Mouse (Mus musculus): ENCODE data around the gene Cdc6. TPM values are rescaled to one million over a fixed set of nuclear protein-coding genes. Genes with fewer than 3 reads are reported as not detected.
A peak's percentile ranks its signal among the peaks of the same experiment; 100 is the strongest.

Gene Cdc6
- polyA plus RNA-seq, 1 experiment from 2014 or later, result 47.0 TPM

- H3K9me3 ChIP-seq (ENCODE audit: low read depth, low read length), result no peaks in the 10 kb centered on the region
- H3K4me2 ChIP-seq, result peak overlapping the region; percentile 94
- H3K4me3 ChIP-seq (ENCODE audit: low read depth, low read length), result peak overlapping the region; percentile 76
- no peaks in the 10 kb centered on the region; the same call in 1 of the 2 replicates for H3K36me3 ChIP-seq (ENCODE audit: insufficient read depth)
- WGBS, result 14% methylated on average over 3 of the region's 3 CpGs
- peak overlapping the region; percentile 44 for H3K9ac ChIP-seq
- no peak for ATAC-seq (ENCODE audit: insufficient read depth)
- H3K27ac ChIP-seq (ENCODE audit: low read depth), result peak overlapping the region; percentile 99
- no peaks in the 10 kb centered on the region for H3K27me3 ChIP-seq (ENCODE audit: insufficient read depth, low read length)
- peaks cover 82% of the 10 kb centered on the region for H3K4me1 ChIP-seq (ENCODE audit: insufficient read depth)
- DNase-seq, result no peak
- TF ChIP-seq CTCF (IDR thresholded peaks at IDR 0.05; ENCODE audit: low read depth), result no peak
Observed at GRCm38 (mm10) chr11:98940776-98941175, 33.2 kb downstream of the Cdc6 start.

- Histone ChIP-seq H3K9me3 (ENCODE audit: low read depth, low read length) (no peaks in the 10 kb centered on the region), H3K4me1 (ENCODE audit: insufficient read depth) (peaks cover 81% of the 10 kb centered on the region), H3K27me3 (ENCODE audit: insufficient read depth, low read length) (no peaks in the 10 kb centered on the region), H3K4me3 (ENCODE audit: low read depth, low read length) (peak overlapping the region; percentile 76), H3K27ac (ENCODE audit: low read depth) (peak overlapping the region; percentile 99), H3K4me2 (peak overlapping the region; percentile 94), H3K9ac (peak overlapping the region; percentile 51), H3K36me3 (ENCODE audit: insufficient read depth) (no peaks in the 10 kb centered on the region; the same call in 1 of the 2 replicates)
- ATAC-seq (ENCODE audit: insufficient read depth) (no peak; the same call in 1 of the 2 replicates), DNase-seq (peak; percentile 81)
- 2% methylated on average over 12 of the region's 12 CpGs for WGBS
- TF ChIP-seq CTCF (IDR thresholded peaks at IDR 0.05; ENCODE audit: low read depth), result no peak
Observed at GRCm38 (mm10) chr11:98941341-98941825, 33.8 kb downstream of the Cdc6 start.

DNA sequence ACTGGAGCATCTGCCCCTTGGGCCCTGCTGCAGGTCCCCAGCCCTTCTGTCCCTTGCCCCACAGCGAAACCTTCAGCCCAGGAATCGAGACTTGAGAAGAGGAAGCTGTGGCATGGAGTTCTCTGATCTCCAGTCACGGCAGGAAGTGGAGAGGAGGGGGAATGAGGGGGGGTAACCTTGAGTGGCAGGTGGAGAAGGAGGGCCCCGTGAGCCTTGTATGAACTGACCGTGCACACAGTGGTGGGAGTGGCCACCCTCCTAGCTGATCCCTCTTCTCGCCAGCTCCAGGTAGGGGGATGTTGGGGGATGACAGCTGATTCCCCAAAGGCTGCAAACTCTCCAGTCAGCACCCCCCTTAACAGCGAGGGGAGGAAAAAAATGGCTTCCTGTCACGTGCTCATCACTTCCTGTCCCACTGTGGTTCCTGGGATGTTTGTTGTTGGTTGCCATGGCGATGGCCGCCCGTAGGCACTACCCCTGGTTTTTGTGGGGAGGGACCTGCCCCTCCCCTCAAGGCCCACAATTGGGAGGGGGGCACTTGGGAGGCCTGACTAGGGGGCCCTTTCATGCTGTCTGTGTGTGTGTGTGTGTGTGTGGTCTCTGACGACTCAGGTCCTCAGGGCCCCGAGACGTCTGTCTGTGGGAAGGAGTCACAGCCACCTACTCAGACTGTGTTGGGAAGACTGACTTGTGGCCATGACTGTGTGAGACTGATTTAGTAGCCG, 34.4 kb downstream of the Cdc6 start:
- Histone ChIP-seq H3K9me3 (ENCODE audit: low read depth, low read length) (no peaks in the 10 kb centered on the region), H3K9ac (peak overlapping the region; percentile 51), H3K36me3 (ENCODE audit: insufficient read depth) (no peaks in the 10 kb centered on the region; the same call in 1 of the 2 replicates), H3K27ac (ENCODE audit: low read depth) (peak overlapping the region; percentile 99), H3K4me2 (peak overlapping the region; percentile 94), H3K4me3 (ENCODE audit: low read depth, low read length) (peak overlapping the region; percentile 76), H3K27me3 (ENCODE audit: insufficient read depth, low read length) (no peaks in the 10 kb centered on the region), H3K4me1 (ENCODE audit: insufficient read depth) (peaks cover 77% of the 10 kb centered on the region)
- ATAC-seq (ENCODE audit: insufficient read depth) (peak; percentile 13), DNase-seq (peak; percentile 90)
- WGBS, result 3% methylated on average over 15 of the region's 15 CpGs
- no peak for TF ChIP-seq CTCF (IDR thresholded peaks at IDR 0.05; ENCODE audit: low read depth)

- no peaks in the 10 kb centered on the region; the same call in 1 of the 2 replicates for H3K36me3 ChIP-seq (ENCODE audit: insufficient read depth)
- ATAC-seq (ENCODE audit: insufficient read depth) (peak; percentile 3; the same call in 1 of the 2 replicates), DNase-seq (no peak)
- H3K4me2 ChIP-seq, result peak overlapping the region; percentile 94
- H3K4me3 ChIP-seq (ENCODE audit: low read depth, low read length), result peak overlapping the region; percentile 76
- peak overlapping the region; percentile 20; the same call in 1 of the 2 replicates for H3K9ac ChIP-seq
- H3K4me1 ChIP-seq (ENCODE audit: insufficient read depth), result peaks cover 77% of the 10 kb centered on the region
- no peaks in the 10 kb centered on the region for H3K27me3 ChIP-seq (ENCODE audit: insufficient read depth, low read length)
- WGBS, result 30% methylated on average over 3 of the region's 3 CpGs
- no peak for TF ChIP-seq CTCF (IDR thresholded peaks at IDR 0.05; ENCODE audit: low read depth)
- H3K27ac ChIP-seq (ENCODE audit: low read depth), result peak overlapping the region; percentile 99
- no peaks in the 10 kb centered on the region for H3K9me3 ChIP-seq (ENCODE audit: low read depth, low read length)
Observed at GRCm38 (mm10) chr11:98942555-98942922, 34.9 kb downstream of the Cdc6 start.

GRCm38 (mm10) chr11:98942923-98943641, 35.5 kb downstream of the Cdc6 start:
- ATAC-seq (ENCODE audit: insufficient read depth) (peak; percentile 39), DNase-seq (peak; percentile 90)
- Histone ChIP-seq H3K9ac (peak overlapping the region; percentile 20; the same call in 1 of the 2 replicates), H3K36me3 (ENCODE audit: insufficient read depth) (no peaks in the 10 kb centered on the region; the same call in 1 of the 2 replicates), H3K27me3 (ENCODE audit: insufficient read depth, low read length) (no peaks in the 10 kb centered on the region), H3K4me3 (ENCODE audit: low read depth, low read length) (no peak overlapping the region; the same call in 1 of the 2 replicates), H3K4me2 (peak overlapping the region; percentile 94), H3K27ac (ENCODE audit: low read depth) (peak overlapping the region; percentile 99), H3K4me1 (ENCODE audit: insufficient read depth) (peaks cover 77% of the 10 kb centered on the region), H3K9me3 (ENCODE audit: low read depth, low read length) (no peaks in the 10 kb centered on the region)
- no peak for TF ChIP-seq CTCF (IDR thresholded peaks at IDR 0.05; ENCODE audit: low read depth)
- WGBS, result 38% methylated on average over 8 of the region's 8 CpGs

DNA sequence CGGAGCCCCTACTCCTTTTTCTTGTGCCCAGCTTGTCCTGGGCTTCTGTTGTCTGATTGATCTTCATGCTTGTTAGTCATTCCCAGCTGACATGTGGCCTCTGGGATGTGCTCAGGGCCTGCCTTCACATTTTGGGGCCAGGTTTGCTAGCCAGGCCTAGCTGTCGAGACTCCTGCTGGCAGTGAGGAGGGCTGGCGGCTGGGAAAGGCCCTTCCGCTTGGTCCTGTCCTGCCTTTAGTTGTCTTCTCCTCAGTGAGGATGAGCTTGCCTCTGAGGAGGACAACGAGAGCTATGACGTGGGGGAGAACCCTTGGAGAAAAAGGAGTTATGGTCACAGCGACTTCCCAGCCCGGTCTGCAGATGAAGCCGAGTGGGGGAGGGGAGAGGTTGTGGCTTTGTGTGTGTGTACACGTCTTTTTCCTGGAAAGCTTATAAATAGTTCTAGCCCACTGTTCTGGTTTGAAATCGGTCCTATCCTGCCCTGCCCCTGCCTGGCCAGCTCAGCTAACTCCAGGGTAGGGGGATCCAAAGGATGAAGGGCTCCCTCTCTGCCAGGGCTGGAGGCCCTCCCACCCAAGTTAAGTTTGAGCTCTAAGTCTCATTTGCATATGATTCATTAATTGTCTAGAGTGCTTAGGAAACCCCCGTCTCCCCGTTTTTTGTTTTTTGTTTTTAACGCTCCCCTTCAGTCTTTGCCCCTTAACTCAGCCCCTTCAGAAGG, 36.3 kb downstream of the Cdc6 start:
- no peaks in the 10 kb centered on the region for H3K9me3 ChIP-seq (ENCODE audit: low read depth, low read length)
- ATAC-seq (ENCODE audit: insufficient read depth), result no peak
- H3K4me1 ChIP-seq (ENCODE audit: insufficient read depth), result peaks cover 71% of the 10 kb centered on the region
- H3K36me3 ChIP-seq (ENCODE audit: insufficient read depth), result no peaks in the 10 kb centered on the region; the same call in 1 of the 2 replicates
- TF ChIP-seq CTCF (IDR thresholded peaks at IDR 0.05; ENCODE audit: low read depth), result no peak
- H3K4me2 ChIP-seq, result peak overlapping the region; percentile 94
- peak overlapping the region; percentile 1; the same call in 1 of the 2 replicates for H3K9ac ChIP-seq
- 32% methylated on average over 14 of the region's 14 CpGs for WGBS
- peak overlapping the region; percentile 99 for H3K27ac ChIP-seq (ENCODE audit: low read depth)
- no peaks in the 10 kb centered on the region for H3K27me3 ChIP-seq (ENCODE audit: insufficient read depth, low read length)
- no peak overlapping the region for H3K4me3 ChIP-seq (ENCODE audit: low read depth, low read length)
- DNase-seq, result peak; percentile 68

All from lung, embryonic 14.5 days (tissue).